Mouse (Mus musculus) right cerebral cortex, adult 18-20 months (tissue): ENCODE data around the gene 1700001P01Rik.
"Not testable (repeated sequence)": the region's sequence is repeated elsewhere in the genome, so short reads cannot be mapped to it uniquely, and the experiment has no call there.

Experiments used
- DNase-seq: peaks from one replicate; pipeline ENCODE4 v3.0.0; 2022; ENCODE audit warnings: mixed read lengths

The 1700001P01Rik gene

DNA sequence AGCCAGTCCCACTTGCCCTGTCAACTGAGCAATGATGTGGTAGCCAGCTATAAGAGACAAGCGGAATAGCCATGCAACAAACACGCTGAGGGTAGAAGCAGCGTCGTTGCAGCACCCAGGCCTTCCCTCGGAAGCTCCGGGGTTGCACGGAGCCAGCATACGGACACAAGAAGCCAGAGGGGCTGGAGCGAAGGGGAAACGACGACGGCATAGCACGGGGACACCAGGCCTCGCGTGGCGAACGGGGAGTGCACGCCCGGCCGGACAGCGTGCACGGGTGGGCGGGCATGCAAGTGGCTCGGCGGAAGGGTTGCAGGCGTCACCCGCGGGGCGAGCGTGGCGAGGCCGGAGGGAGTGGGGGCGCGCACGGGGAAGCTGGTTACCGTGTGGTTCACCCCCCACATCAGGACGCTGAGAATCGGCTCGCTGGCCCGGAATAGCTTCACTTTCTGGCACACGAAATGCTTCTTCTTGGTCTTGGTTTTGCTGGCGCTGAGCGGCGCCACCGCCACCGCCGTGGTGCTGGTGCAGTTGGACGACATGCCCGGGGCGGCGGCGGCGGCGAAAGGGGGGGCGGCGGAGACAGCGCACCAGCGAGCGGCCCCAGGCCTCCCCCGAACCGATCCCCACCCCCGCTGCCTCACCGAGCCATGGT, 31.5 kb downstream of the 1700001P01Rik start, which contains the start of gene Pip4k2b:
Gene Pip4k2b, minus strand, starts transcription at position 642 of the 655 bp plus-strand sequence.
- DNase-seq, result no peak

GRCm38 (mm10) chr11:97743423-97743822, 32.3 kb downstream of the 1700001P01Rik start:
- DNase-seq, result no peak

- DNase-seq, result no peak
Measured at GRCm38 (mm10) chr11:97742591-97742990, 33.1 kb downstream of the 1700001P01Rik start.

- DNase-seq, result no peak
Measured at GRCm38 (mm10) chr11:97742157-97742556, 33.6 kb downstream of the 1700001P01Rik start.

GRCm38 (mm10) chr11:97740190-97740589, 35.5 kb downstream of the 1700001P01Rik start:
- DNase-seq, result peak; percentile 49

DNA sequence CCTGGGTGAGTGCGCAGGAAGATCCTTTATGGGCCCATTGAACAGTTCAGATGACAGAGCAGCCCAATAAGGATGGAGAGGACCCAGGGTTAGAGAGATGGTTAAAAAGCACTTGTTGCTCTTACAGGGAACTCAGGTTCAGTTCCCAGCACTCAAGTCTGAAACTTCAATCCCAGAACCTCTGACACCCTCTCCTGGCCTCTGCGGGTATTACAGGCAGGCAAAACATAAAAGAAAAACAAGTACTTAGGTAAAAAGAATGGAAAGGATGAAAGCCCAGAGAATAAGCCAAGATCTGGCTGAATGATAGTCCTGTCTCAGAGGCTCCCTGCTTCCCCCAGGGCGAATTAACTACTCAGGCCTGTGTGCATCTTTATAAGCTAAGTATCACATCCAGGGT, 36.6 kb downstream of the 1700001P01Rik start:
- DNase-seq, result no peak

- no peak for DNase-seq
Measured at GRCm38 (mm10) chr11:97738703-97739102, 37.0 kb downstream of the 1700001P01Rik start.

GRCm38 (mm10) chr11:97737600-97737999, 38.1 kb downstream of the 1700001P01Rik start:
- DNase-seq, result no peak

DNA sequence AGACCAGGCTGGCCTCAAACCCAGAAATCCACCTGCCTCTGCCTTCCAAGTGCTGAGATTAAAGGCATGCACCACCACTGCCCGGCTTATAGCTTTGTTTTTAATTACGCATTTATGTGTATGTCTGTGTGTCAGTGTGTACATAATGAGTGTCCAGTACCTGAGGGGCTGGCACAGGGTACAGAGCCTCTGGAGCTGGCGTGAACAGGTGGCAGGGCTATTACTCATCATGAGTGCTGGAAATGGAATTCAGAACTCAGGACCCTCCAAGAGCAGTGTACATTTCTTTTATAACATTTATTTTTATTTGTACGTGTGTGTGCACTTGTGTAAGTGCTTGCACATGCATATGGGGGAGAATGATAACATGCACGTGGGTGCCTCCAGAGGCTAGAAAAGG, 39.1 kb downstream of the 1700001P01Rik start:
- no peak for DNase-seq

DNA sequence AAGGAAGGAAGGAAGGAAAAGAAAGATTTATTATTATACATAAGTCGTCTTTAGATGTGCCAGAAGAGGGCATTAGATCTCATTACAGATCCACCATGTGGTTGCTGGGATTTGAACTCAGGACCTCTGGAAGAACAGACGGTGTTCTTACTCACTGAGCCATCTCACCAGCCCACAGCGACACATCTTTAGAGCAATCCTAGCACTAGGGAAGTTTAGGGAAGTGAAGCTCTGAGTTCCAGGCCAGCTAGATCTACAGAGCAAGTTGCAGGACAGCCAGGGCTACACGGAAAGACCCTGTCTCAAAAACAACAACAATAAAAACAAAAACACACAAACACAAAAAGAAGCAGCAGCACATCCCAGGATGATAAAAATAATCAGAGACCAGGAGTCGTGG, 40.9 kb downstream of the 1700001P01Rik start:
- DNase-seq, result not testable (repeated sequence)

- no peak for DNase-seq
Measured at GRCm38 (mm10) chr11:97733689-97734088, 42.0 kb downstream of the 1700001P01Rik start.

DNA sequence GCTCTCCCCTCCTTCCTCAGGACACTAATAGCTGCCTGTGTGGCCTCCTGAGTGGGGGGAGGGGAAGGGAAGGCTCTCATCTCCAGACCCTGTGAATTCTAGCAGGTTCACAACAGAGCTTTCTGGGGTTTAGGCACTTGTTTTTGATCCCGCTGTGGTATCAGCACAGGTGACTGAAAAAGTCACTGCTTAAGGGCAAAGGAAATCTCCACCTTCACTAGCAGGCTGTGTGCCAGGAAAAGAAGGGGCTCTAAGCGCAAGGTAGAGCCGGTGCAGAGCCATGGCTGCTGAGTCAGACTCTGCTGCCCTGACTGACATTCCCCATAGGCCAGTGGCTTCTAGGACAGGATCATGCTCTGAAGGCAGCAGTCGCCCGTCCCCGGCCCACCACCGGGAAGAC, 47.0 kb downstream of the 1700001P01Rik start:
- no peak for DNase-seq

- DNase-seq, result no peak
Measured at GRCm38 (mm10) chr11:97728311-97728710, 47.4 kb downstream of the 1700001P01Rik start.

- no peak for DNase-seq
Measured at GRCm38 (mm10) chr11:97723709-97724108, 52.0 kb downstream of the 1700001P01Rik start.
